Mouse (Mus musculus) liver, postnatal 0 days (tissue): Measurements from ENCODE around the gene Coq8a. TPM values are rescaled to one million over a fixed set of nuclear protein-coding genes. Genes with fewer than 3 reads are reported as not detected.

Source experiments
- ATAC-seq: fragments of 200-750 bp; cut with Nextera tagmentation; 2 replicates; pipeline ENCODE4 v1.8.0; 2017; ENCODE audit warnings: mild to moderate bottlenecking, moderate library complexity
- DNase-seq: peaks from one replicate; pipeline ENCODE4 v3.0.0-alpha.2; 2016
- H3K27ac ChIP-seq: fragments of 300-500 bp; sonication (generic); 2 replicates; pipeline ENCODE4 v1.5.1; 2014; ENCODE audit warnings: antibody characterized with exemption, moderate library complexity, mild to moderate bottlenecking, low read depth
- H3K27me3 ChIP-seq: fragments of 300-500 bp; sonication (generic); 2 replicates; pipeline ENCODE4 v1.6.1; 2014; ENCODE audit warnings: low read length, control low read depth, mixed read lengths; ENCODE audit not compliant: insufficient read depth
- H3K36me3 ChIP-seq: fragments of 300-500 bp; sonication (generic); replicated peaks from 2 replicates; pipeline ENCODE4 v1.6.1; 2014; ENCODE audit warnings: mild to moderate bottlenecking, control low read depth, low read length, moderate library complexity, mixed read lengths; ENCODE audit not compliant: insufficient read depth
- H3K4me1 ChIP-seq: fragments of 300-500 bp; sonication (generic); 2 replicates; pipeline ENCODE4 v1.6.1; 2014; ENCODE audit warnings: antibody characterized with exemption, mild to moderate bottlenecking, control low read depth; ENCODE audit not compliant: insufficient read depth
- H3K4me2 ChIP-seq: fragments of 300-500 bp; sonication (generic); 2 replicates; pipeline ENCODE4 v1.6.1; 2014; ENCODE audit warnings: low read depth, mild to moderate bottlenecking, low read length, moderate library complexity, mixed read lengths
- H3K4me3 ChIP-seq: fragments of 300-500 bp; sonication (generic); 2 replicates; pipeline ENCODE4 v1.5.1; 2014; ENCODE audit warnings: low read depth, low read length
- H3K9ac ChIP-seq: fragments of 300-500 bp; sonication (generic); replicated peaks from 2 replicates; pipeline ENCODE4 v1.6.1; 2014; ENCODE audit warnings: mild to moderate bottlenecking, moderate library complexity
- H3K9me3 ChIP-seq: fragments of 300-500 bp; sonication (generic); 2 replicates; pipeline ENCODE4 v1.6.1; 2016; ENCODE audit warnings: mild to moderate bottlenecking, control low read depth, low read length, mixed read lengths
- CTCF ChIP-seq: sonication (generic); IDR thresholded peaks from 2 replicates; pipeline ENCODE4 v1.5.1; 2016; ENCODE audit warnings: antibody characterized with exemption, low read depth
- EP300 ChIP-seq: IDR thresholded peaks from 2 replicates; pipeline ENCODE4 v1.6.1; 2016; ENCODE audit warnings: antibody characterized with exemption, low read depth, mild to moderate bottlenecking
- WGBS: fragments of 180-500 bp; shearing (Covaris S2); extraction: QIAGEN DNeasy Blood & Tissue Kit; methylation state at CpG from one replicate; pipeline ENCODE4 v1.1.7; 2014; ENCODE audit not compliant: insufficient replicate concordance; 5-methylcytosine and 5-hydroxymethylcytosine counted together
- polyA plus RNA-seq: library from polyadenylated mRNA; unstranded; fragments of >200 nt; fragmentation: Nextera tagmentation; extraction: Ambion mirVana; gene quantifications from 2 replicates; pipeline ENCODE4 v1.2.1, GENCODE M21; 2015

Coq8a gene
- polyA plus RNA-seq, 1 experiment from 2014 or later, result 36.6 TPM

DNA sequence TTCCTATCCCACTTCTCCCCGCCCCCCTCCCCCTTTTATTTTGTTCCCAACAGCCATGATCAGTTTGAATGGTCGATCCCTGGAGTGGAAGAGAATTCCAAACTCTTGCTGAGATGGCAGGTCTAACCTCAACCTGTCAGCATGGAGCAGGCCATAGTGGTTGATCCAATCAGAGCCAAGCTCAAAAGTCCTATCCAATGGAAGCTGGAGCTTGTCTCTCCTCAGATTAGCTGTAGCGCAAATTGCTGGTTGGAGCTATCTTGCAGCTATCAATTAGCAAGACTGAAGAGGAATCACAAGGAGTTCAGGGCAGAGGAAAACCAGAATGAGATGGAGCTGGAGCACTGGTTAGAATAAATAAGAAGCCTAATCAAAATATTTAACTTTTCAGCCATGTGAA lies 9.0 kb upstream of the Coq8a start:
- WGBS, result 74% methylated on average over 3 of the region's 3 CpGs
- Histone ChIP-seq H3K9me3 (peaks cover 3% of the 10 kb centered on the region), H3K27me3 (no peaks in the 10 kb centered on the region), H3K4me1 (0 out of 2 replicates have a peak, but pooled peaks cover 10% of the 10 kb centered on the region), H3K36me3 (no peaks in the 10 kb centered on the region), H3K4me2 (no peak overlapping the region), H3K9ac (no peak overlapping the region), H3K27ac (no peak overlapping the region), H3K4me3 (no peak overlapping the region)
- DNase-seq (no peak), ATAC-seq (no peak)
- TF ChIP-seq EP300 (no peak), CTCF (no peak)

DNA sequence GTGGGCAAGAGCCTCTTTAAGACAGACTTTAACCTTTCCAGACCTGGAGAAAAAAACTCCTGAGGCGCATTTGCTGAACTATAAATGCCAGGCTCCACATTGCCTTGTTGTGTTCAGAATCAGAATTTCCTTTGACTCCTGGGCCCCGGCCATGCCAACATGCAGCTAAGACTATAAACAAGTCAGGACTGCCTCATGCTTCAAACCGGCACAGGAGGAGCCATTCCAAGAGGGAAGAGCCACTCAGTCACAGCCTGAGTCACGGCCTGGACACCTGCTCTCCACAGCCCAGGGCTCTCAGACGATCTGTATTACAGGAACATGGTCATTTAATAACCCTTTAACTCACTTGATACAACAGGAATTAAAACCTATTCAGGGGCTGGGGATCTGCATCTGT lies 1.3 kb upstream of the Coq8a start:
- H3K4me3 ChIP-seq, result no peak overlapping the region
- peaks cover 6% of the 10 kb centered on the region for H3K4me1 ChIP-seq
- no peak for DNase-seq
- TF ChIP-seq CTCF, result no peak
- no peak for TF ChIP-seq EP300
- H3K9me3 ChIP-seq, result peaks cover 3% of the 10 kb centered on the region
- whole genome bisulfite sequencing, result 72% methylated on average over 5 of the region's 5 CpGs
- no peak for ATAC-seq
- H3K9ac ChIP-seq, result no peak overlapping the region
- no peaks in the 10 kb centered on the region for H3K27me3 ChIP-seq
- H3K36me3 ChIP-seq, result no peaks in the 10 kb centered on the region
- no peak overlapping the region for H3K27ac ChIP-seq
- no peak overlapping the region for H3K4me2 ChIP-seq

DNA sequence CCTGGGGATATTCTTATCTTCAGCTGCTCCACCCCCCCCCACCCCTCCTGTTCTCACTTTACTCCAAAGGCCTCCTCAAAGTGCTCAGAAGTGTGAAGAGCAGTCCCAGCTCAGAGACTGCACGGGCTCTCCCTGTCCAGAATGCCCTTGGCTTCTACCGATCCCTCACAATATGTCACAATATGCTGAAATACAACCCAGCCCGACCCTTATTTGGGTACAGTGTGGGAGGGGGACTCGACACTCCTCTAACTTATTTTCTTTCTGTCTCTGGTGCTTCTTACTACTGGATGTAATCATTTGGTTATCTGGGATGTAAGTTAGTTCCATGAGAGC lies 281 bp upstream of the Coq8a start:
- Histone ChIP-seq H3K27me3 (no peaks in the 10 kb centered on the region), H3K27ac (no peak overlapping the region), H3K4me3 (no peak overlapping the region), H3K9ac (no peak overlapping the region), H3K4me1 (peaks cover 12% of the 10 kb centered on the region), H3K9me3 (peaks cover 3% of the 10 kb centered on the region; the same call in 1 of the 2 replicates), H3K36me3 (no peaks in the 10 kb centered on the region), H3K4me2 (no peak overlapping the region)
- no peak for TF ChIP-seq CTCF
- no peak for TF ChIP-seq EP300
- no peak for DNase-seq
- 44% methylated on average over 4 of the region's 4 CpGs for WGBS
- ATAC-seq, result no peak

DNA sequence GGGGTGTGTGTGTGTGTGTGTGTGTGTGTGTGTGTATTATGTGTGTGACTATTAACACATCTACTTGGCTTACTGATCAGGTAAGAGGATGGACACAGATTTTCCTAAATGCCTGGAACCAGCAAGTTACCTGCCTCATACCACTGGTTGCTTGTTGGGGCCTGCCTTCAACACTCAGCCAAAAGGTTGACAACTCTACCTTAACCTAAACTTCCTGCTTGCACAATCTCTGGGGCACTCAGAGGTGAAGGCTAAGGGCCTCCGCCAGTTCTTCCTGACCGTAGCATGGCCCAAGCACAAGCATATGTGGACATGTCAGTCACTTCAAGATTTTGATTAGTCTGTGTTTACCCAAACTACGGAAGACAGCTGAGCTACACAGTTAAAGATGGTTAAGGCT lies 1.4 kb downstream of the Coq8a start:
- Histone ChIP-seq H3K4me2 (no peak overlapping the region), H3K9ac (no peak overlapping the region), H3K4me1 (peaks cover 23% of the 10 kb centered on the region), H3K36me3 (no peaks in the 10 kb centered on the region), H3K4me3 (no peak overlapping the region), H3K27me3 (no peaks in the 10 kb centered on the region), H3K9me3 (no peaks in the 10 kb centered on the region), H3K27ac (no peak overlapping the region)
- WGBS, result 73% methylated on average over 3 of the region's 3 CpGs
- DNase-seq (no peak), ATAC-seq (no peak)
- TF ChIP-seq EP300, result no peak
- TF ChIP-seq CTCF, result no peak

DNA sequence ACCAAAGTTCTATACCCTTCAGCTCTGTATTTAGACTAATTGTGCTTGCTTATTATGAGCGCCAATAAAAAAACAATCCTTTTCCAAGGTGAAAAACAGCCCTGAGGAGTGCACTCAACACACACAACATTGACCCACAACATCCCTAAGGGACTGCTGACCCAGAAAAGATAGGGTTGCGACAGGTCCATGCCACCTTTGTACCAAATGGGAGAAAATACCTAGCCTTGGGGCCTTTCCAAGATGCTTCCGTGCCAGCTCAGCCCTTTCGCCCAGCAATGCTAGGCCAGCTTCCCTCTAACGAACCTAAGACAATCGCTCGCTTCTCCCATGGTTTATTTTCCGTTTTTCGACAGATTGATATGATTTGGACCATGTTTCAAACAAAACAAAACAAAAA lies 2.9 kb downstream of the Coq8a start:
- TF ChIP-seq CTCF (no peak), EP300 (no peak)
- Histone ChIP-seq H3K4me2 (peak overlapping the region; percentile 76), H3K36me3 (no peaks in the 10 kb centered on the region), H3K27ac (peak overlapping the region; percentile 85), H3K9ac (no peak overlapping the region), H3K27me3 (no peaks in the 10 kb centered on the region), H3K4me3 (no peak overlapping the region; the same call in 1 of the 2 replicates), H3K4me1 (peaks cover 37% of the 10 kb centered on the region), H3K9me3 (no peaks in the 10 kb centered on the region)
- WGBS, result 88% methylated on average over 9 of the region's 9 CpGs
- no peak for DNase-seq
- ATAC-seq, result no peak

DNA sequence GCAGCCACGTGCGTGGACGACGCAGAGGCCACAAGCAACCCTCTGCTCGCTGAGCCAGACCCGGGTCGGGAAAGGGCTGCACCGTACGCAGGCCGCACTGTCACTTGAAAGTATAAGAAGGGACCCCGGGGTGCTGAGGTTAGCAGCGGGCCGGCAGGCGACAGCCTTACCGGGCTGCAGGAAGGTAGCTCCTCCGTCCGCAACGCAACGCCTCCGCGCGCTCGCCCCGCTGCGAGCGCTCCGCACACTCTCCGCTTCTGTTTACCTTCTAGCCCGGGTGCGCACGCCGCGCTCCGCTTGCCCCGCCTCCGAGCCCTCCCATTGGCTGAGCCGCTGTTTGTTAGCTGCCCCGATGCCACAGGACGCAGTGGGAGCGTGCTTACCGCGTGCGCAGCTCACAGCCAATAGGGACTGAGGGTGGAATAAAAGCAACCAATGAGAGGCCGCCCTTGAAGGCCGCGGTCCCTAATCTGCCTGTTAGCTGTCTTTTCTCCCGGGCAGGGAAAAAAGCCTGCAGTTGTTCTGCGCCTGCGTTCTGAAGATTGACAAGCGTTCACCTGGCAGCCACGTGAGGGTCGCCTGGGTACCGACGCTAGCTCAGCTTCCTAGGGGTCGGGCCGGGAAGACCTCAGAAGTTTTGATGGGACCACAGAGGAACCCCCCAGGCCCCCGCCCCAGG lies 3.6 kb downstream of the Coq8a start:
- peak overlapping the region; percentile 76 for H3K4me2 ChIP-seq
- no peaks in the 10 kb centered on the region for H3K36me3 ChIP-seq
- TF ChIP-seq CTCF (no peak), EP300 (no peak)
- DNase-seq (peak; percentile 99), ATAC-seq (peak; percentile 95)
- H3K27ac ChIP-seq, result peak overlapping the region; percentile 85
- H3K4me3 ChIP-seq, result peak overlapping the region; percentile 62
- no peaks in the 10 kb centered on the region for H3K9me3 ChIP-seq
- peaks cover 40% of the 10 kb centered on the region for H3K4me1 ChIP-seq
- peak overlapping the region; percentile 67 for H3K9ac ChIP-seq
- no peaks in the 10 kb centered on the region for H3K27me3 ChIP-seq
- WGBS, result under 1% methylated on average over 57 of the region's 57 CpGs
